Mouse (Mus musculus) cerebellum, adult 2 months (tissue): Measurements from ENCODE around the gene Cabp1. TPM values are rescaled to one million over a fixed set of nuclear protein-coding genes. Genes with fewer than 3 reads are reported as not detected.
"Not testable (repeated sequence)": the region's sequence is repeated elsewhere in the genome, so short reads cannot be mapped to it uniquely, and the experiment has no call there.

Experiments used
- DNase-seq, 2 experiments: peaks; one replicate each; pipeline ENCODE4 v3.0.0; 2021
- H3K27ac ChIP-seq: fragments of 200-500 bp; 2 replicates; pipeline ENCODE4 v1.5.1; 2012; ENCODE audit warnings: low read length, control low read depth, inconsistent platforms; ENCODE audit not compliant: insufficient read depth
- H3K27me3 ChIP-seq: fragments of 200-500 bp; 2 replicates; pipeline ENCODE4 v1.6.1; 2012; ENCODE audit warnings: inconsistent platforms, mild to moderate bottlenecking, low read length, moderate library complexity; ENCODE audit not compliant: control insufficient read depth, insufficient read depth
- H3K4me1 ChIP-seq: fragments of 200-500 bp; 2 replicates; pipeline ENCODE4 v1.6.1; 2011; ENCODE audit warnings: low read length; ENCODE audit not compliant: control insufficient read depth, insufficient read depth
- H3K4me3 ChIP-seq: fragments of 200-500 bp; replicated peaks from 2 replicates; pipeline ENCODE3; 2011; ENCODE audit warnings: mild to moderate bottlenecking, low read depth, low read length, control low read depth; ENCODE audit not compliant: insufficient read depth
- CTCF ChIP-seq: fragments of 200-500 bp; IDR thresholded peaks from 2 replicates; pipeline ENCODE4 v1.5.1; 2011; ENCODE audit warnings: low read depth, mild to moderate bottlenecking, control low read depth, low read length, moderate library complexity, borderline replicate concordance; ENCODE audit not compliant: insufficient read depth
- POLR2A ChIP-seq: fragments of 200-500 bp; IDR thresholded peaks from 2 replicates; pipeline ENCODE4 v1.6.1; 2011; ENCODE audit warnings: low read length, control low read depth, borderline replicate concordance; ENCODE audit not compliant: insufficient read depth
- WGBS: fragments of 180-500 bp; shearing (Covaris S2); methylation state at CpG from one replicate; pipeline ENCODE4 v1.1.7; 2018; 5-methylcytosine and 5-hydroxymethylcytosine counted together
- polyA plus RNA-seq: library from polyadenylated mRNA; depleted of rRNA; stranded (reverse); fragments of >200 nt; gene quantifications from 2 replicates; pipeline ENCODE4 v1.2.3, GENCODE M21; 2012

Gene Cabp1
- polyA plus RNA-seq, 1 experiment = 294 TPM

GRCm38 (mm10) chr5:115166815-115167194 is 27.4 kb downstream of the Cabp1 start:
- DNase-seq = no peak
- TF ChIP-seq CTCF = no peak
- no peak for TF ChIP-seq POLR2A
- no peak overlapping the region for H3K27ac ChIP-seq
- 35% methylated on average over 7 of the region's 7 CpGs for WGBS
- no peaks in the 10 kb centered on the region for H3K27me3 ChIP-seq
- no peak overlapping the region for H3K4me3 ChIP-seq
- peaks cover 18% of the 10 kb centered on the region for H3K4me1 ChIP-seq

- TF ChIP-seq CTCF (no peak), POLR2A (no peak)
- H3K27ac ChIP-seq = 0 out of 2 replicates have a peak overlapping the region, but pooled peaks have one; percentile 10
Observed at GRCm38 (mm10) chr5:115165895-115166814, 28.0 kb downstream of the Cabp1 start.

DNA sequence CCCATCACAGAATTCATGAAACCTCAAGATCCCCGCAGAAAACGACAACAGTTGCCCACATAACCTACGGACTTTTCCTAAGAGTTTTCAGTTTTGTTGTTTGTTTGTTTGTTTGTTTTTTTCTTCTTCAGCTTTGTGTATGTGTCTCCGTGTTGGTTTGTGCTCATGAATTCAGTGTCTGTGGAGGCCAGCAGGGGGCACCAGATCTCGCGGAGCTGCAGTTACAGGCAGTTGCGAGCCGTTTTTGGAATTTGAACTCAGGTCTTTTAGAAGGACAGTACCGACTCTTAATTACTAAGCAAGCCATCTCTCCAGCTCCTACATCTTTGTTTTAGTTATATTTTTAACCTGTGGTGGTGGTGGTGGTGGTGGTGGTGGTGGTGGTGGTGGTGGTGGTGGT is 28.8 kb downstream of the Cabp1 start:
- H3K27ac ChIP-seq = no peak overlapping the region
- TF ChIP-seq CTCF (peak; percentile 47; the same call in 1 of the 2 replicates), POLR2A (no peak)
- H3K4me3 ChIP-seq = no peak overlapping the region
- DNase-seq = no peak
- peaks cover 18% of the 10 kb centered on the region for H3K4me1 ChIP-seq
- 58% methylated on average over 9 of the region's 9 CpGs for WGBS
- no peaks in the 10 kb centered on the region for H3K27me3 ChIP-seq

More at GRCm38 (mm10) chr5:115165895-115166814, 28.0 kb downstream of the Cabp1 start:
- DNase-seq = peak; percentile 67 to 78
- H3K4me3 ChIP-seq = no peak overlapping the region
- H3K4me1 ChIP-seq = peaks cover 18% of the 10 kb centered on the region
- WGBS = 32% methylated on average over 11 of the region's 11 CpGs
- H3K27me3 ChIP-seq = no peaks in the 10 kb centered on the region

- 83% methylated on average over 4 of the region's 4 CpGs for WGBS
- DNase-seq, H3K27ac ChIP-seq, H3K27me3 ChIP-seq, H3K4me3 ChIP-seq: not testable (repeated sequence)
- H3K4me1 ChIP-seq = peaks cover 18% of the 10 kb centered on the region
Observed at GRCm38 (mm10) chr5:115164446-115164845, 29.7 kb downstream of the Cabp1 start.

GRCm38 (mm10) chr5:115163563-115163962 is 30.6 kb downstream of the Cabp1 start:
- Histone ChIP-seq H3K27me3 (no peaks in the 10 kb centered on the region), H3K4me3 (no peak overlapping the region), H3K4me1 (peaks cover 18% of the 10 kb centered on the region), H3K27ac (no peak overlapping the region)
- 24% methylated on average over 8 of the region's 8 CpGs for WGBS
- TF ChIP-seq CTCF (peak; percentile 67; the same call in 1 of the 2 replicates), POLR2A (no peak)
- DNase-seq = peak; percentile 61 to 67

GRCm38 (mm10) chr5:115161940-115162279 is 32.3 kb downstream of the Cabp1 start:
- peaks cover 14% of the 10 kb centered on the region for H3K4me1 ChIP-seq
- not testable (repeated sequence) for H3K4me3 ChIP-seq, H3K27me3 ChIP-seq, DNase-seq, H3K27ac ChIP-seq
- WGBS = 58% methylated on average over 1 of the region's 1 CpGs

DNA sequence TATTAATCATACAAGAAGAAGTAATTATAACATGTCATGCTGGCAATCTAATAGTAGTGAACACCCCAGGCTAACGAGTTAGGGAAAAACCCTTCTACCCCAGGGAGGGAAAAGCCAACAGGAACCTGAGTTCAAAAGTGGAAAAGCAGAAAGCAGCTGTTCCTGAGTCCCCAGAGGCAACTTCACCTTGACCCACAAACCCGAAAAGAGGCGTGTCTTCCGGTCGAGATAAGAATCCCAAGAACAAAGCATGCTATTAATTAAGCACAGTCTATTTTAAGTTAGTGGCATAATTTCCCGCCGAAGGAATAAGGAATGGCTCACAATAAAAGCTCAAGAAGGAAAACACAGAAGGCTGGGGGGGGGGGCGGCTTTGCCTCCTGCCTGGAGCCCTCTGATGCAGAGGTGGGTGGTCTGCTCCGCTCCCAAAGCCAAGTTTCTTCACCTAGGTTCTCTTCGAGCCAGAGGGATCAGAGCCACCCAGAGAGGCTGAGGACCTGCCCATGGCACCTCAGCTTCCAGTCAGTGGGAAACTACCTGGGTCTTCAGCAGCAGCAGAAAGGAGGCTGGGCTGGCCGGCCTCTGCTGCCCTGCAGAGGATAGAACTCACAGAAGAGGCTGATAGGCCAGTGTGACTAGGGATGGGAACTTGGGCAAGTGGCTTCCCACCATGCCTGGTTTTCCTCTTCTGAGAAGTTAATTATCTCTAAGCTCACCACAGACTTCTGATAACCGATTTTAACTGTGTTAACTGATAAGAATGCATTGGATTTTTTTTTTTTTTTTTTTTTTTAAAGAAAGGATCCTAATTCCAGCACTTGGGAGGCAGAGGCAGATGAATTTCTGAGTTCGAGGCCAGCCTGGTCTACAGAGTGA is 32.9 kb downstream of the Cabp1 start:
- TF ChIP-seq POLR2A (no peak), CTCF (no peak)
- 61% methylated on average over 13 of the region's 13 CpGs for WGBS
- Histone ChIP-seq H3K4me1 (peaks cover 10% of the 10 kb centered on the region; the same call in 1 of the 2 replicates), H3K4me3 (no peak overlapping the region), H3K27ac (no peak overlapping the region), H3K27me3 (no peaks in the 10 kb centered on the region)
- DNase-seq = no peak
